Mouse (Mus musculus): ENCODE data around the gene Cd151.
"Not testable (repeated sequence)": the region's sequence is repeated elsewhere in the genome, so short reads cannot be mapped to it uniquely, and the experiment has no call there.

The Cd151 gene

DNA sequence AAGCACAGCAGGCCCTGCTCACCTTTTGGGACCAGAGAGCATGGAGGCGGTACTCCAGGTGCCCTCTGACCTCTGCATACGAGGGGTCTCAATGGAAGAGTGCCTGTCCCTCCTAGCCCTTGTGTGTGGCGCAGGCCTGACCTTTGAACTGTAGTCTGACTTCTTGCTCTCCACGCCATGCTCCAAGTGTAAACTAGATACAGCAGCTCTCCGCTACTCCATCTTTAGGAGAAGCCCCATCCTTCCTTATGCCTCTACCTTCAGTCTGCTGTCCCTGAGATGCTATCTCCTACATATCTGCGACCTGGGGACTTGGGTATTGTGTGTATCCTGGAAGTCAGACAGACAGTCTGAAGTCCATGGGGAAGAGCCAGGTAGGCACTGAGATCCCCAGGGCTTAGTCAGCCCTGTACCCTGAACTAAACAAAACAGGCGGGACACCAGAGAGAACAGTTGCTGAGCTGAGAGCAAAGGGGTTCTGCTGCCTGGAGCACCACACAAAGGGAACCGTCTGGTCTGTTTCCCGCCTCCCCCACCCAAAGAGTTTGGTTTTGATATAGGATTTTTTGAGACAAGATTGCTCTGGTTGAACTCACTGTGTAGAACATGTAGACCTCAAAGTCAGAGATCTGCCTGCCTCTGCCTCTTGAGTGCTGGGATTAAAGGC is 31.2 kb upstream of the Cd151 start:
- DNase-seq (ENCODE audit: inconsistent ontology term) = no peak

DNA sequence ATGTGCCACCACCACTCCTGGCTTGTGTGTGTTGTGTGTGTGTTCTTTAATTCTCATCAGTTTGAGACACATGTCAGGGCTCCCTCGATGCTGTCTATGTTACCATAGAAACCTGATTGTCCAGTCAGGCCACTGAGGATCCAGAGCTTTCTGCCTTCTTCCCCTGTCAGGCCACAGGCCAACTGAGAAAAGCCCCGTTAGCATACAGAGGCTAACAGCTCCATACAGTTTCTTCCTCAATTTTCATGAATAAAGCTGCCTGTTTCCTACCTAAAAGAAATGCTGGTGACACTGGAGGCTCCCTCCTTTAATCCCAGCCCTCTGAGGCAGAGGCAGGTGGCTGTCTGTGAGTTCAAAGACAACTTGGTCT is 30.7 kb upstream of the Cd151 start:
- no peak for DNase-seq (ENCODE audit: inconsistent ontology term)

DNA sequence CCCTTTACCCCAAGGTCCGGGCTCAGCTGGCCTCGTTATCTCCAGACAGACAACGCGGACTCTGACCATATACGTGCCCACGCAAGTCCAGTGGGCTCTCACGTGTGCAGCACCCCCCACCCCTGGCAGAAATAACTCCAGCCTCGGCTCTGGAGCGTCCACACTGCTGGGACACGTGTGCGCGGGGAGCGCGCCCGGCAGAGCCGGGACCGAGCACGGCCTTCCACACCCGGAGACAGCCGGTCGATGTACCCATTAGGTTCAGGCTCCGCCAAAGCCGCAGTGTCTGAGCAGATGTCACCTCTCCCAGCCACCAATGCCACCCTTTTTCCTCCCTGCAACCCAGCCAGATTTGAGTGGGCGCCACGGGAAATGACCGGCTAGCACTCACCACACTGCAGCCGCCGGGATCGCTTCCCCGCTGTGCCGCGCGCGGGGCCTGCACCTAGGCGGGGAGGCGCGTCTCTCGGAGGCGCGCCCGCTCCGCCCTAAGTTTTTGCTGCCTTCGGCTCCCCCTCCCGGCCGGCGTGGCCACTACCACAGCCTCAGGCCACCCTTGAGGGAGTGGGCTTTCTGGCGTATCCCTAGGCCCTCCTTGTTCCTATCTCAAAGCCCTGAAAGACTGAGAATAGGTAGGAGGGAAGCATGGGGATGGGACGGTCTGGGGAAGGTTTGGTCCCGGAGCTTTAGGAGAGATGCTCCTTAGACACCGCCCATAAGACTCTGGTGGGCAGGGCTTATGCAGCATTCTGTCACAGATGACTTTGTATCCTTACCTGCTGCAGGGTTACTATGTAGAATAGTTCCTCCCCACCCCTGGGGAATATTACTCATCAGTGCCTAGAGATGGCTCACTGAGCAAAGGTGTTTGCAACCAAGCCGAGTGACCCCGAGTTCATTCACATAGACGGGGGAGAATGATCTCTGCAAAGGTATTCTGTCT is 29.7 kb upstream of the Cd151 start, which contains the start of gene Slc25a22:
Gene Slc25a22, minus strand, starts transcription at position 715 of the 943 bp plus-strand sequence.
- DNase-seq (ENCODE audit: inconsistent ontology term) = peak; percentile 89

DNA sequence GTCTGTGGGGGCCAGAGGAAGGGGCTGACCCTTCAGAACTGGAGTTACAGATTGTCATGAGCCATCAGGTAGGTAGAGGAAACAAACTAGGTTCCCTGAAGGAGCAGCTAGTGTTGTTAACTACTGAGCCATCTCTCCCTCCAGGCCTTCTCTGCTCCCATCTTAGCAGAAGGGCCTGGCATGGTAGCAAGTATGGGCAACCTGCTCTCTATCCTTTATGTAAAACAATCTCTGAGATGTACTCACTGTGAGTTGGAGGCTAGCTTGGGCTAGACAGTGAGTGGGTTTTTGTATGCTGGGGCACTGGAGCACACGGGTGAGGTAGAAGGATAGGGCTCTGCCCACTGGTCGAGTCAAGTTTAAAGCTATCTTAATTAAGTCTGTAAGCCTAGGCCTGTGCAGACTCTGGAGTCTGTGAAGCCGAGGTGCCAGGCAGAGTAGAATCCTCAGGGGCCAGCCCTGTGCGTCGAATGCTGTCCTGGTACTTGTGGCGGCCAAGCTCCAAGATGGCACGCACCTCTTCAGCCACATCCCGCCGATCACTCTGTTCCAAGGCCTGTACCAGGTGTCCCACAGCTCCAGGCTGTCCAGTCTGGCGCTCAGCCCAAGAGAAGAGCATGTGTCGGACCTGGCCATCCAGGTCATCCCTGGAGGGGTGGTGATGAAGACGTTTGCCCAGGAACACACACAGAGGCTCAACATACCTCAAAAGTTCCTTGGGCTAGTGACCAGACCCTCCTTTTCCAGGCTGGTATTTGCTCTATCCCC is 28.8 kb upstream of the Cd151 start:
- no peak for DNase-seq (ENCODE audit: inconsistent ontology term)

DNA sequence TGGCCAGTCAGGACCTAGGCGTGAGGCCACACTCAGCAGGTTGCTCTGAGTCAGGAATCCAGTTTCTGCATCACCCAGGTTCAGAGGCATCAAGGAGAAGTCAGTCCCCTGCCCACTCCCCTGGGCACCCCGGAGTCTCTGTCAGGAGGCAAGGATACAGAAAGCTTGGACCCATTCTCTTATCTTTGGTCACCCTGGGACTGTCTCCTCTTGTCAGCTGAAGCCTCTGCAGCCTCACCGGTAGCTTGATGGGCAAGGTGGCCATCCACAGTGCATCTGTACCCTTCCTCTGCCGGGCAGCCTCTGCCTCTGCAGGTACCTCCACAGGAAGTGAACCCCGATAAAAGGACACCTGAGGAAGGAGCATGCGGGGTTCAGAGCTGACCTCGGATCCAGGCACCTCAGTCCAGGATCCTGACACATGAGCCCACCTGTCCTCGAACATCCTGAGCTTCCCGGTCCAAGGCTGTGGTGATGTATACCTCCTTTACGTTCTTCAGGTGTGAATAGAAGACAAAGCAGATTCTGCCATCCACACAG is 28.0 kb upstream of the Cd151 start:
- DNase-seq (ENCODE audit: inconsistent ontology term) = no peak

DNA sequence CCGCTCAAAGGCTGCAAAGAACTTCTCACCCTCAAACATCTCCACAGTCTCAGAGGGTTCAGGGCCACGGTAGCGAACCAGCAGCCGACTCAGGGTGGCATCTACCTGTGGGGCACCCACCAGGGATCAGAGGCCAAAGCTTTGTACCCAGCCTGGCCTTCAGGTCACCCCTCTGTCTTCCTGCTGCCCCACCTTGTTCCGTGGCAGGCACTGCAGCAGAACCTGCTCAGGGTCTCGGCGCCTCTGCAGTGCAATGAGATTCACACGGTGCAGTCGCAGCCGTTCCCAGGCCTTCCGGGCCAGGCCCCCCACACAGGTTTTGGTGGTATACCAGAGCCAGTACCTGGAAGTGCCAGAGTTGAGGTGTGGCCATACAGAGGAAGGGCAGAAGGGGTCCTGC is 27.4 kb upstream of the Cd151 start:
- no peak for DNase-seq (ENCODE audit: inconsistent ontology term)

DNA sequence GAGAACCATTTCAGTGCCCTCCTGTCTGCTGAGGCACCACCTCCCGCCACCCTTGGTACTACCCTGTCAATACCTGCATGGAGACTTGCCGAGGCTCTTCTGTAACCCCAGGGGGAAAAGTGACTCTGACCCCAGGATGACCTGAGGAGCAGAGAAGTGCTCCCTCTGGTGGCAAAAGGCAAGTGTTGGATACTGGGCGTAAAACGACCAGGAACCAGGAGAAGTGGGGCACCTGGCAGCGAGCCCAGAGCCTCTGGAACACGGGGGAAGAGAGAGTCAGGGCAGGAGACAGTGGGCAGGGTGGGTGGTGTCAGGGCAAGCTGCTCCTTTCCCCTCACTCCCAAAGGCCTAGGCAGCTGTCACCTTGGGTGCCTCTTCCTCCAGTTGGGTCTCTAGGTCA is 26.6 kb upstream of the Cd151 start:
- DNase-seq (ENCODE audit: inconsistent ontology term) = peak; percentile 75

DNA sequence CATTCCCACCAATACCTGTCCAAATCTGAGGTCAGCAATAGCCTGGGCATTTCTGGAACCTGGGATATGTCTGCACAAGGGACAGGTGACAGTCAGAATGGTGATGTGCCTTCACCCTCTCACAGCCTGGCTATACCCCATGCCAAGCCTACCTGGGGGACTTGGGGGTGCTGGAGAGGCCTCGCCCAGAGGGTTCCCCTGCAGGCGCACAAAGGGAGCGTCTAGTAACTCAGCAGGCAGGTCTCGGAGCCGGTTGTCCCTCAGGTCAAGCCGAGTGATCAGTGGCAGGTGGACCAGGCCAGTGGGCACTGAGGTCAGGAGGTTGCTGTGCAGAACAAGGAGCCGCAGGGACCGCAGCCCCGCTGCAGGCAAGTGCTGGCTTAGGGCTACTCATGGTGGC is 25.7 kb upstream of the Cd151 start:
- no peak for DNase-seq (ENCODE audit: inconsistent ontology term)

DNA sequence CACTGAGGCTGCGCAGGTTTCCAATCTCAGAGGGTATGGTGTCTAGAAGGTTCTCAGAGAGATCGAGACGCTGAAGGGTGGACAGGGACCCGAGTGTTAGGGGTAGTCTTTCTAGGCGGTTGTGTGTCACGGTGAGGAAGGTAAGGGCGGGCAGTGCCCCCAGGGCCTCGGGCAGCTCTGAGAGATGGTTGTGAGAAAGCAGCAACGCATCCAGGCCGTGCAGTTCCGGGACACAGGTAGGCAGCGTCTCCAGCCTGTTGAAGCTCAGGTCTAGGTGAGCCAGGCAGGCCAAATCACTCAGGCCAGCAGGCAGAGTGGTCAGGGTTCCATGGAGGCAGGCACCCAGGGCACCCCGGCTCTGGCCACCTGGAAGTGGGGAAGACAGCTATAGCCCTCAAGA is 25.0 kb upstream of the Cd151 start:
- no peak for DNase-seq (ENCODE audit: inconsistent ontology term)

DNA sequence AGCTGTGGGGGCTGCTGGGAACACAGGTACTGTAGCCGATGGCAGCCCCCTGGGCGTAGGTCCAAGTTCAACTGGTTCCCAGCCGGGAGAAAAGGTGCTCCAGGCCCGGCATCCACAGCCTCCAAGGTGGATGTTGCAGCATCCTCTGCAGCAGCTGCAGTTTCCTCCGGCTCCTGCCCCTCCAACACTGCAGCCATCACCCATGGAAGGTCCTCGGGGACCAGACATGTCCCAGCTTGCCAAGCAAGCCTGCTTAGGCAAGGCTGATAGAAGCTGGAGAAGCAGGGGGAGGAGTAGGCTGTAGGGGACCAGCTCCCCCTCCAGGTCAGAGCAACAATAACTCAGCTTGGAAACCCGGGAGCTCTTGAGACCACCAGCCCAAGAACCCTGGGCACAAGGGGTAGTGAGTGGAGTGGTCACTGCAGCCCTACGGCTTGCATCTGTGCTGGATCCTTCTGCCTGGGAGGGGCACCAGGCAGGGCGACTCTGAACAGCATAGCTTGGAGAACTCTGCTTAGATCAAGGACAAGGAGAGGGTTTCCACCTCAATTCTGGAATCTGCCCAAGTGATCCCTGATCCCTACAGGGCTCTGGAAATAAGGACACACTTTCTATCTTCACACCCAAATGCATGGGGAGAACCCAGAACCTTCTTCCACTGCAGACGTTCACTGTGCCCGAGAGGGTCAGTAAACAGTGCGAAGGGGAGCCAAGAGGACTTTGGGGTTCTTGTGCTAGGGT is 23.9 kb upstream of the Cd151 start:
- DNase-seq (ENCODE audit: inconsistent ontology term) = peak; percentile 69

DNA sequence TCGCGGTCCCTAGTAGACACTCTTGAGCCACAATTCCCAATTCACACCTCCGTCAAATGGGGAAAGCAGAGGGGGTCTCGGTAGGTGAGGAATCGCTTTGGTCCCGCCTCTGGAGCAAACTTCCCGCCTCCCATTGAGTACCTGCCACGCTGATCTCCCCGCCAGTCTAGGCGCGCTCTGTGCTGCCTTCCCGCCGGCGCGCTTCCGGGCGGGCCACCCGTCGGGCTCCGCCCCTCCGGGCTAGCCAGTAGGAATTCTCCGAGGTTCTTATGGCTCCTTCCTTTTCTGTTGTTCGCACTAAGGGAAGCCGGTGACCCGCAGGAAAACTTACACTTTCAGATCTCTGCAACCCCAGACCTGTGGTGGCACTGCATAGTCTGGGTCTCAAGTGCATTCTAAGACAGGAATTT is 23.4 kb upstream of the Cd151 start, which contains the start of gene Pidd1:
Gene Pidd1, minus strand, starts transcription at position 198 of the 410 bp plus-strand sequence.
- DNase-seq (ENCODE audit: inconsistent ontology term) = peak; percentile 84

DNA sequence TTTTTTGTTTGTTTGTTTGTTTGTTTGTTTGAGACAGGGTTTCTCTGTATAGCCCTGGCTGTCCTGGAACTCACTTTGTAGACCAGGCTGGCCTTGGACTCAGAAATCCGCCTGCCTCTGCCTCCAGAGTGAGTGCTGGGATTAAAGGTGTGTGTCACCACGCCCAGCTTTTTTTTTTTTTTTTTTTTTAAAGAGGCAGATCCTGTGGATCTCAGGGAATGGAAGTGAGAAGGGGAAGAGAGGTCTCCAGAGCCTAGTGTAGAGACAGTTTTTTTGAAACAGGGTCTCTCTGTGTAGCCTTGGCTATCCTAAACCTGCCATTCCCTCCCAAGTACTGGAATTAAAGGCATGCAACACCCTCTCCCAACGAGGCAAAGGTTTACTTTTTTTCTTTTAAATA is 20.8 kb upstream of the Cd151 start:
- DNase-seq (ENCODE audit: inconsistent ontology term) = not testable (repeated sequence)

DNA sequence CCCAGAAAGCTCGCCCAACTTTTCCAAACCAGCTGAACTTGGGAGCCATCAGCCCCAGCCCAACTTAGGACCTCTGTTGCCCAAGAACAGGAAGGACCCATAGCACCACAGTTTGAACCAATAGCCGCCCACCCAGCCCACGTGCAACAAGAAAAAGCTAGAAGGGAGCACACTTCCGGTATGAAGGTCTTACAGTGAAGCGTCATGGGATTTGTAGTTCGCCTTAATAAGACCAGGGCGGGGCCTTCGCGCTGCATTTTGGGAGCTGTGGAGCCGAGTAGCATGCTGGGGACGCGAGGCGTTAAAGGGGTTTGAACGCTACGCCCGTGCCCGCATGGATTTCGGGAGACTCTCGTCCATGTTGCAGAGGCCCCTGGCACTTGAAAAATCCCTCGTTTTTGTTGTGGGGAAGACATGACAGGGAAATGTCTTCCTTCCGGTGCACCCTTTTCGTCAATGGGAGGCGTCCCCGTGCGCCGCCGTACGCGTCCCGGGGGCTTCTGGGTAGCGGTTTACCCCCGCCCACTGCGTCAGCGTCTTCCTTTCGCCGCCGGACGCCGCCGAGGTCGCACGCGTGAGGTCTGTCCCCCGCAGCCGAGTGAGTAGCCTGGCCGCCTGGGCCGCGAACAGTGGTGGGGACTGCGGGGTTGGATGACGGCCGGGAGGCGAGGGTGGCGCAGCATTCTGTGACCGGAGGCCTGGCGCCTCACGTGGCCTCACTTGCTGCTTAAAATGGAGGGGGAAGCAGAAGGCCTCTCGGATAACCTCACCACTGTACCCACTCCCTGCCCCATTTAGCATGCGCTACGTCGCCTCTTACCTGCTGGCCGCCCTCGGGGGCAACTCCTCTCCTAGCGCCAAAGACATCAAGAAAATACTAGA is 19.8 kb upstream of the Cd151 start, which contains the start of gene Rplp2:
Gene Rplp2, plus strand, starts transcription at position 261 of the 882 bp plus-strand sequence.
- DNase-seq (ENCODE audit: inconsistent ontology term) = peak; percentile 95

DNA sequence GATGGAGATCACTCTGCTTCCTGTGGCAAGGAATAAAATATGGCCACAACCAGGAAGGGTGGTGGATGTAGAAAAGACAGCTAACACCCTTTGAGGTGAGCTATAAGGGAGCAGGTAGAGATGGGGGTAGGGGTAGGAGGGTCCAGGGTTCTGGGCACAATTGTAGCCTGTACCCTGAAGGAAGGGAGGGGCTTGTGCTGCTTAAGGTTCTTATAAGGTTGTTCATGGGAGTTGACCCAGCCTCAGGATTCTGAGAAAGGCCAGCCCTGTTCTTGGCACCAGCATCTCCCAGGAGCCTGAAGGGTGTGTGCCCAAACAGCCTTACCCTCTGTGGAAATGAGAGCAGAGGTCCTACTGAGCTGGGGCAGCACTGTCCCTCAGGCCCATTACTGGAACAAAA is 15.3 kb upstream of the Cd151 start:
- no peak for DNase-seq (ENCODE audit: inconsistent ontology term)

DNA sequence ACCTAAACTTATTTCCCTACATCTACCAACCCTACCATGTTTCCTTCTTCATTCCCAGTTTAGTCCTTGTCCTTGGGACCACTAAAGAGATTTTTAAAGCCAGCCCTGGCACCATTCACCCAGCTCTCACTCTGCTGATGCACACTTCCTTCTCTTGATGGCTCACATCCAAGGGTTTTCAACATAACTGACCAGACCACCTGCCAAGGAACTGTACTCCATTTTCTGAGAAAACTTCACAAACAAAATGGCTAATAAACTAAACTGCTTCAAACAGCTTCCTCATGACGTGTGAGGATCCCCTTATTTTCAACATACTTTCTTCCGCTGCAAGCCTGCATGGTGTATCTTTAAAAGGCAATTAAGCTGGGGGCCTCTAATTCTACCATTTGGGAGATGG is 13.6 kb upstream of the Cd151 start:
- no peak for DNase-seq (ENCODE audit: inconsistent ontology term)

DNA sequence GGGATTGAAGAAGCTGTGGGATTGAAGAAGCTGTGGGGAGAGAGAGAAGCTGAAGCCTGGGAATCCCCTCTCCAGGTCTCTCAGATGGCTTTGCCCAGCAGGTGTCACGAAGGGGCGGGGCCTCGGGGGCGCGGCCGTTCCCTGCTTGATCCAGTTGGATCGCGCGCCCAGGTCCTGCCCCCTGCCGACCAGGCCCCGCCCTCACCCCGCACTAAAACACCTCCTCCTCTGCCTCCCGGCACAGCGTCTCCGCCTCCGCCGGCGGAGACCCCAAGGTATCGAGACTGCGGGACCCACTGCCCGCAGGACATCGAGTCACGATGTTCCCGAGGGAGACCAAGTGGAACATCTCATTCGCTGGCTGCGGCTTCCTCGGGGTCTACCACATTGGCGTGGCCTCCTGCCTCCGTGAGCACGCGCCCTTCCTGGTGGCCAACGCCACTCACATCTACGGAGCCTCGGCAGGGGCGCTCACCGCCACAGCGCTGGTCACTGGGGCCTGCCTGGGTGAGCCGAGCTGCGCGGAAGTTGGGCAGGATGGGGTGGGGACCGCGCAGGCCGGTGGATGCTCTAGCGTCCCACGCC is 12.1 kb upstream of the Cd151 start, which contains the start of gene Pnpla2:
Gene Pnpla2, plus strand, starts transcription at position 232 of the 585 bp plus-strand sequence.
- DNase-seq (ENCODE audit: inconsistent ontology term) = peak; percentile 97

DNA sequence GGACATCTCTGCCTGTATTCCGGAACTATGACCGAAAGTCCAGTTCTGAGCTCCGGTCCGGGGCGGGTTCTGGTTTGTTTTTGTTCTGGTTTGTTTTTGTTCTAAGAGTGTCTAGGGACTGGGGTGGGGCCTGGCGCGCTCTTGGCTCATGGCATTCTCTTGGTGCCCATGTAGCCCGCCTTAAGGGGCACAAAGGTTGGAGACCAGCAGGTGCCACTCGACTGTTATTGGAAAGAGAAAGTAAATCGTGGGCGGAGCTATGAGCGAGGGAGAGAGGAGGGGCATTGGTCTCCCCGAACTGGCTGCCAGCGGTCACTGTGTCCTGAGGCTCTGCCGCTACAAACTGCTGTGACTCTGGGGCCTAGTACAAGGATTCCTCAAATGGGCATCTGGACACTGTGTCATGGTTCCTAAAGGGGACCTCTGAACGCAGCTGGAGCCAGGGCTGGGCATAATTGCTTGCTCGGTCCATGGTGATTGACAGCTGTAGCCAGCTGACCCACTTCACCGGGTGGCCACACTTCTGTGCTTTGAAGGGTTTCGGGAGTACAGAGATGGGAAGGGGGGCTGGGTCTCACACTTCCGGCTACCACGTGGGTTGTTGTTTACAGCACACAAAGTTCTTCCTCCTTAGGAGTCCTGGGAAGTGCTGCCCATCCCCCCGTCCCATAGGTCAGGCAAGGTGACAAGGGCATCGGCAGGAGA is 11.4 kb upstream of the Cd151 start:
- peak; percentile 76 for DNase-seq (ENCODE audit: inconsistent ontology term)

DNA sequence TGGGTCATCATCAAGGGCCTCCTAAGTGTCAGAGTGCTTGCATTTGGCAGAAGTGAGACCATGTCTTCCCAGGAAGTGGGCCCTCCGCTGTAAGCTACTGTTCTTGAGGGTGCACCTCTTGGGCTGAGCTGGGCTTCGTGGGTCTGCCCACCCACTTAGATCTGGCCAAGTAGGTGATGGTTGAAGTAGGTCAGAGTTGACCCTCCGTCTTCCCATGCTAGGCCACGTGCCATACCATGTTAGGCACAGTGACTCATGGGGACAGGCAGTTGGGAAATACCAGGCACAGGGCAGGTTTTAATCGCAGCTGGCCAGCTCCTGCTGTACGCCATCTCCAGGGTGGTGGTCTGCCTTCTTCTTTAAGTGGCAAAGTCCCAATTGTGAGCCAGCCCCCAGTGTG is 10.5 kb upstream of the Cd151 start:
- DNase-seq (ENCODE audit: inconsistent ontology term) = no peak

DNA sequence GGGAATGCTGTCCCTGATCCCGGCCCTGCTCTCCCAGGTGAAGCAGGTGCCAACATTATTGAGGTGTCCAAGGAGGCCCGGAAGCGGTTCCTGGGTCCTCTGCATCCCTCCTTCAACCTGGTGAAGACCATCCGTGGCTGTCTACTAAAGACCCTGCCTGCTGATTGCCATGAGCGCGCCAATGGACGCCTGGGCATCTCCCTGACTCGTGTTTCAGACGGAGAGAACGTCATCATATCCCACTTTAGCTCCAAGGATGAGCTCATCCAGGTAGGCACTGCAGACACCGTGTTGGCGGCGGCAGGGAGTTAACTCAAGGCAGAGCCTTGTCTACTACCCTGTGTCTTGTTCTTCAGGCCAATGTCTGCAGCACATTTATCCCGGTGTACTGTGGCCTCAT is 10.0 kb upstream of the Cd151 start:
- no peak for DNase-seq (ENCODE audit: inconsistent ontology term)

Measured in Muller cell, postnatal 12 days (primary cell).